Mouse (Mus musculus) bone marrow macrophage, adult 2 months (primary cell): ENCODE data around the gene Sh3pxd2a.

Experiments
- CTCF ChIP-seq: IDR thresholded peaks from 2 replicates; pipeline ENCODE4 v1.5.1; 2012; ENCODE audit warnings: low read depth, mild to moderate bottlenecking, low read length, moderate library complexity
- POLR2A ChIP-seq: IDR thresholded peaks from 2 replicates; pipeline ENCODE4 v1.6.1; 2012; ENCODE audit warnings: mild to moderate bottlenecking, low read depth, low read length, borderline replicate concordance

- TF ChIP-seq CTCF (no peak), POLR2A (no peak)
Measured at GRCm38 (mm10) chr19:47371521-47371920, 92.7 kb downstream of the Sh3pxd2a start.
